Mouse (Mus musculus) layer of hippocampus, adult 11-12 months (tissue): ENCODE data around the gene Lrpap1.

Experiments
- DNase-seq: peaks from one replicate; pipeline ENCODE4 v3.0.0; 2022; ENCODE audit warnings: low spot score

The Lrpap1 gene

GRCm38 (mm10) chr5:35104960-35105921 is at the start of gene Lrpap1:
Lrpap1 (minus strand) TSS chr5:35105766.
- DNase-seq, result peak; percentile 88

- no peak for DNase-seq
Measured at GRCm38 (mm10) chr5:35149939-35150338, 44.4 kb upstream of the Lrpap1 start.

GRCm38 (mm10) chr5:35149526-35149925 is 44.0 kb upstream of the Lrpap1 start:
- DNase-seq, result no peak

GRCm38 (mm10) chr5:35147963-35148767 is 42.6 kb upstream of the Lrpap1 start:
- DNase-seq, result no peak

- DNase-seq, result no peak
Measured at GRCm38 (mm10) chr5:35147155-35147962, 41.8 kb upstream of the Lrpap1 start.

GRCm38 (mm10) chr5:35146747-35147146 is 41.2 kb upstream of the Lrpap1 start:
- DNase-seq, result no peak

GRCm38 (mm10) chr5:35144716-35145115 is 39.1 kb upstream of the Lrpap1 start:
- DNase-seq, result no peak

GRCm38 (mm10) chr5:35143460-35144245 is 38.1 kb upstream of the Lrpap1 start:
- no peak for DNase-seq

GRCm38 (mm10) chr5:35142910-35143309 is 37.3 kb upstream of the Lrpap1 start:
- DNase-seq, result no peak

- DNase-seq, result peak; percentile 70
Measured at GRCm38 (mm10) chr5:35141316-35141715, 35.8 kb upstream of the Lrpap1 start.

GRCm38 (mm10) chr5:35138183-35138611 is 32.6 kb upstream of the Lrpap1 start:
- peak; percentile 83 for DNase-seq

GRCm38 (mm10) chr5:35137510-35138182 is 32.1 kb upstream of the Lrpap1 start:
- DNase-seq, result peak; percentile 93

GRCm38 (mm10) chr5:35135903-35136302 is 30.3 kb upstream of the Lrpap1 start:
- no peak for DNase-seq

GRCm38 (mm10) chr5:35134286-35134685 is 28.7 kb upstream of the Lrpap1 start:
- DNase-seq, result no peak

- no peak for DNase-seq
Measured at GRCm38 (mm10) chr5:35133468-35133867, 27.9 kb upstream of the Lrpap1 start.

GRCm38 (mm10) chr5:35132278-35132980 is 26.9 kb upstream of the Lrpap1 start:
- no peak for DNase-seq

GRCm38 (mm10) chr5:35131773-35132172 is 26.2 kb upstream of the Lrpap1 start:
- peak; percentile 91 for DNase-seq

- no peak for DNase-seq
Measured at GRCm38 (mm10) chr5:35131237-35131636, 25.7 kb upstream of the Lrpap1 start.

- no peak for DNase-seq
Measured at GRCm38 (mm10) chr5:35129767-35130191, 24.2 kb upstream of the Lrpap1 start.

GRCm38 (mm10) chr5:35129208-35129607 is 23.6 kb upstream of the Lrpap1 start:
- peak; percentile 77 for DNase-seq
